Mouse (Mus musculus) midbrain, embryonic 16.5 days (tissue): ENCODE results near the gene Rilp. TPM values are rescaled to one million over a fixed set of nuclear protein-coding genes. Genes with fewer than 3 reads are reported as not detected.
A peak's percentile ranks its signal among the peaks of the same experiment; 100 is the strongest.

Experiments used
- ATAC-seq: fragments of 200-750 bp; cut with Nextera tagmentation; 2 replicates; pipeline ENCODE4 v1.8.0; 2017; ENCODE audit warnings: moderate TSS enrichment
- H3K27ac ChIP-seq: fragments of 300-500 bp; sonication (generic); 2 replicates; pipeline ENCODE4 v1.5.1; 2014; ENCODE audit warnings: mild to moderate bottlenecking, low read length, mixed read lengths
- H3K27me3 ChIP-seq: fragments of 300-500 bp; sonication (generic); 2 replicates; pipeline ENCODE4 v1.6.1; 2014; ENCODE audit warnings: low read depth, low read length, mixed read lengths; ENCODE audit not compliant: control insufficient read depth, insufficient read depth
- H3K36me3 ChIP-seq: fragments of 300-500 bp; sonication (generic); 2 replicates; pipeline ENCODE4 v1.6.1; 2014; ENCODE audit warnings: mild to moderate bottlenecking, low read length, moderate library complexity, mixed read lengths; ENCODE audit not compliant: control insufficient read depth, insufficient read depth
- H3K4me1 ChIP-seq: fragments of 300-500 bp; sonication (generic); 2 replicates; pipeline ENCODE4 v1.6.1; 2014; ENCODE audit warnings: mild to moderate bottlenecking, low read length, mixed read lengths; ENCODE audit not compliant: control insufficient read depth, insufficient read depth
- H3K4me2 ChIP-seq: fragments of 300-500 bp; sonication (generic); 2 replicates; pipeline ENCODE4 v1.6.1; 2014; ENCODE audit warnings: mild to moderate bottlenecking, low read length, mixed read lengths
- H3K4me3 ChIP-seq: fragments of 300-500 bp; sonication (generic); 2 replicates; pipeline ENCODE4 v1.5.1; 2014; ENCODE audit warnings: low read depth, mild to moderate bottlenecking, low read length, moderate library complexity, mixed read lengths
- H3K9ac ChIP-seq: fragments of 300-500 bp; sonication (generic); 2 replicates; pipeline ENCODE4 v1.6.1; 2014; ENCODE audit warnings: low read depth, low read length, mixed read lengths
- H3K9me3 ChIP-seq: fragments of 300-500 bp; sonication (generic); replicated peaks from 2 replicates; pipeline ENCODE4 v1.6.1; 2014; ENCODE audit warnings: mild to moderate bottlenecking, low read length, mixed read lengths; ENCODE audit not compliant: control insufficient read depth, poor library complexity, severe bottlenecking
- WGBS: fragments of 180-500 bp; shearing (Covaris S2); extraction: QIAGEN DNeasy Blood & Tissue Kit; methylation state at CpG from one replicate; pipeline ENCODE4 v1.1.7; 2014; 5-methylcytosine and 5-hydroxymethylcytosine counted together
- polyA plus RNA-seq: library from polyadenylated mRNA; unstranded; fragments of >200 nt; fragmentation: Nextera tagmentation; extraction: Ambion mirVana; gene quantifications from 2 replicates; pipeline ENCODE4 v1.2.1, GENCODE M21; 2015

The Rilp gene
- polyA plus RNA-seq, 1 experiment from 2014 or later, result 2.8 TPM

GRCm38 (mm10) chr11:75530325-75530724, 20.4 kb downstream of the Rilp start:
- 0% methylated on average over 10 of the region's 10 CpGs for WGBS
- H3K4me1 ChIP-seq, result peaks cover 24% of the 10 kb centered on the region
- no peaks in the 10 kb centered on the region for H3K9me3 ChIP-seq
- peak; percentile 13; the same call in 1 of the 2 replicates for ATAC-seq
- no peaks in the 10 kb centered on the region for H3K36me3 ChIP-seq
- peak overlapping the region; percentile 95 for H3K9ac ChIP-seq
- no peaks in the 10 kb centered on the region for H3K27me3 ChIP-seq
- peak overlapping the region; percentile 96 for H3K4me2 ChIP-seq
- peak overlapping the region; percentile 99 for H3K27ac ChIP-seq
- H3K4me3 ChIP-seq, result peak overlapping the region; percentile 84

- H3K4me3 ChIP-seq, result peak overlapping the region; percentile 84
- H3K9ac ChIP-seq, result peak overlapping the region; percentile 95
- H3K27me3 ChIP-seq, result no peaks in the 10 kb centered on the region
- peak overlapping the region; percentile 96 for H3K4me2 ChIP-seq
- ATAC-seq, result peak; percentile 43
- no peaks in the 10 kb centered on the region for H3K36me3 ChIP-seq
- peak overlapping the region; percentile 99 for H3K27ac ChIP-seq
- H3K9me3 ChIP-seq, result no peaks in the 10 kb centered on the region
- H3K4me1 ChIP-seq, result peaks cover 29% of the 10 kb centered on the region
- 0% methylated on average over 31 of the region's 31 CpGs for WGBS
Observed at GRCm38 (mm10) chr11:75530845-75531373, 21.0 kb downstream of the Rilp start.

- Histone ChIP-seq H3K9me3 (no peaks in the 10 kb centered on the region), H3K4me1 (peaks cover 29% of the 10 kb centered on the region), H3K4me3 (peak within 1 kb of the TSS; percentile 84), H3K36me3 (no peaks in the 10 kb centered on the region), H3K27ac (peak within 1 kb of the TSS; percentile 99), H3K27me3 (no peaks in the 10 kb centered on the region), H3K4me2 (peak within 1 kb of the TSS; percentile 96), H3K9ac (peak within 1 kb of the TSS; percentile 95)
- ATAC-seq, result peak; percentile 96
- under 1% methylated on average over 62 of the region's 62 CpGs for WGBS
Observed at GRCm38 (mm10) chr11:75531469-75532242, 21.8 kb downstream of the Rilp start, which contains the start of gene Slc43a2. Slc43a2 (plus strand) TSS chr11:75531694.

GRCm38 (mm10) chr11:75532340-75533277, 22.7 kb downstream of the Rilp start:
- Histone ChIP-seq H3K4me3 (peak overlapping the region; percentile 84), H3K4me1 (peaks cover 29% of the 10 kb centered on the region), H3K4me2 (peak overlapping the region; percentile 96), H3K9me3 (no peaks in the 10 kb centered on the region), H3K9ac (peak overlapping the region; percentile 95), H3K27me3 (no peaks in the 10 kb centered on the region), H3K36me3 (no peaks in the 10 kb centered on the region), H3K27ac (peak overlapping the region; percentile 99)
- 11% methylated on average over 38 of the region's 38 CpGs for WGBS
- peak; percentile 22; the same call in 1 of the 2 replicates for ATAC-seq

GRCm38 (mm10) chr11:75533314-75534015, 23.6 kb downstream of the Rilp start:
- H3K27ac ChIP-seq, result peak overlapping the region; percentile 58; the same call in 1 of the 2 replicates
- no peak for ATAC-seq
- WGBS, result 79% methylated on average over 6 of the region's 6 CpGs
- peak overlapping the region; percentile 84 for H3K4me3 ChIP-seq
- peaks cover 29% of the 10 kb centered on the region for H3K4me1 ChIP-seq
- H3K36me3 ChIP-seq, result no peaks in the 10 kb centered on the region
- peak overlapping the region; percentile 95 for H3K9ac ChIP-seq
- H3K27me3 ChIP-seq, result no peaks in the 10 kb centered on the region
- H3K9me3 ChIP-seq, result no peaks in the 10 kb centered on the region
- peak overlapping the region; percentile 96 for H3K4me2 ChIP-seq

GRCm38 (mm10) chr11:75534286-75535033, 24.6 kb downstream of the Rilp start:
- H3K27ac ChIP-seq, result no peak overlapping the region
- H3K4me2 ChIP-seq, result peak overlapping the region; percentile 96
- H3K9ac ChIP-seq, result peak overlapping the region; percentile 55
- H3K9me3 ChIP-seq, result no peaks in the 10 kb centered on the region
- H3K4me1 ChIP-seq, result peaks cover 29% of the 10 kb centered on the region
- no peak for ATAC-seq
- no peaks in the 10 kb centered on the region for H3K36me3 ChIP-seq
- 44% methylated on average over 4 of the region's 4 CpGs for WGBS
- no peaks in the 10 kb centered on the region for H3K27me3 ChIP-seq
- H3K4me3 ChIP-seq, result peak overlapping the region; percentile 14; the same call in 1 of the 2 replicates

GRCm38 (mm10) chr11:75535106-75535795, 25.4 kb downstream of the Rilp start:
- no peak overlapping the region for H3K27ac ChIP-seq
- peaks cover 29% of the 10 kb centered on the region for H3K4me1 ChIP-seq
- H3K4me3 ChIP-seq, result 0 out of 2 replicates have a peak overlapping the region, but pooled peaks have one; percentile 9
- H3K27me3 ChIP-seq, result no peaks in the 10 kb centered on the region
- no peaks in the 10 kb centered on the region for H3K36me3 ChIP-seq
- ATAC-seq, result no peak
- H3K9me3 ChIP-seq, result no peaks in the 10 kb centered on the region
- WGBS, result 67% methylated on average over 13 of the region's 13 CpGs
- H3K9ac ChIP-seq, result peak overlapping the region; percentile 55
- H3K4me2 ChIP-seq, result peak overlapping the region; percentile 51
